Mouse (Mus musculus) monocyte, adult 5-6 weeks (primary cell): ENCODE measurements at regions not wholly inside any gene's neighbourhood (a gene's known extent, or its start where the extent isn't known, plus 50 kb on each side); places are given as distances from the start of the nearest gene placed in this dataset.
"Not testable (repeated sequence)": the region's sequence is repeated elsewhere in the genome, so short reads cannot be mapped to it uniquely, and the experiment has no call there.

Experiments
- ATAC-seq: fragments of 153-309, 156-312 bp; replicated peaks from 2 replicates; pipeline ENCODE4 v1.8.0; 2017; ENCODE audit warnings: mild to moderate bottlenecking; ENCODE audit not compliant: low TSS enrichment, insufficient number of reproducible peaks, severe bottlenecking, poor library complexity, low FRiP score

DNA sequence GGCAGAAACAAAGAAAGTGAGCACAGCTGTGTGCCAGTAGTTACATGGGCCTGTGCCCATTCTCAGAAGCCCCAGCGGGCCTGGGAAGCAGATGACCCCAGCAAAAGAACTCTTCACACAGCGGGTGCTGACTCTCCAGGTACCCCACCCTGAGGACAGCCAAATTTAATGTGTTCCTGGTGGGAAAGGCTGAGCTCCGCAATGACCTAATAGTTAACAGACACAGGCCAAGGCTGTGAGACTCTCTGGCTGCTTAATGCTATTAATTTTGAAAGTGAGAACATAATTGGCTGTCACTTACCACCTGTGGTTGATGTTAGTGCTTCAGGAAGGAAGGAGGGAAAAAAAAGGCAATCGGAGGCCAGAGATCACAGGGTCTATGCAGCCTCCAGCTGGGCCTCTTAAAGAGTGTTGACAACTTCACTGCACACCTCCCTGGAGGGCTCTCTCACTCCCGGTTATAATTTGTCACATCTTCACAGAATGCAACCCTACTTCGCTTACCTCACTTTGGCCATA is 691.5 kb downstream of the Rapgef2 start:
- no peak for ATAC-seq

DNA sequence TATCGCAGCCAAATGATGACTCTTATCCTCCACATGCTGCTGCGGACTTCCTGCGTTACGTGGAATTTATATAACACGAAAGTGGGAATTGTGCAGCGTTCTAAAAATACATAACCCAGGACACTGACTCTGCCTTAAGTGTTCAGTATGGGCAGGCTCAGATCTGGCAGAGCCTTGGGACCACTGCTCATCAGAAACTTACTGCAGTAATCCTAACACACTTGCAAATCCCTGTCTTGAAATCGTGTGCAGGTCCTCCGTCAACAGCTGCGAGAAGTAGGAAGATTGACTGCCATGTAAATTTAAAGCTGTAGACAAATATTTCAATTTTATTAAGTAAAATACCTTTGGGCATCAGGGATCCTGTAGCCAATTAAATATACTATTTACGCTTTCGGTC is 692.0 kb downstream of the Rapgef2 start:
- ATAC-seq = no peak

DNA sequence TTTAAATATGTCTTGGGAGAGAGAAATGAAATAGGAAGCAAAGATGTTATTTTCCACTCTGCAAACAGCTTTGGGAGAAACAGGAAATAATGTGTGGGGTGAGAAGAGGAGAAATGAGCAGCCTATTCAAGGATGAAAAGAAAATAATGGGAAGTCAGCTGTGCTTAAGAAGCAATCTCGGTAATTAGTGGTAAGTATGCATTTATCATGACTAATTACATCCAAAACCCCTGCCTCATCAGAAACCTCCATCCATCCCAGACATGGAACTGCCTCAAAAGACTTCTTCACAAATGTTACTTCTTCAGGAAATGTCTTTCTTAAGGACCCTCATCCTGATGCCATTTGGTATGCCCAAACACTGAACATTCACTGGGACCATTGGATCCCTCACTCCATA is 699.7 kb downstream of the Rapgef2 start:
- no peak for ATAC-seq

- ATAC-seq = no peak
These were observed 704.4 kb downstream of the Rapgef2 start for GRCm38 (mm10) chr3:78581868-78582267.

GRCm38 (mm10) chr3:78581100-78581499 is 705.2 kb downstream of the Rapgef2 start:
- no peak for ATAC-seq

DNA sequence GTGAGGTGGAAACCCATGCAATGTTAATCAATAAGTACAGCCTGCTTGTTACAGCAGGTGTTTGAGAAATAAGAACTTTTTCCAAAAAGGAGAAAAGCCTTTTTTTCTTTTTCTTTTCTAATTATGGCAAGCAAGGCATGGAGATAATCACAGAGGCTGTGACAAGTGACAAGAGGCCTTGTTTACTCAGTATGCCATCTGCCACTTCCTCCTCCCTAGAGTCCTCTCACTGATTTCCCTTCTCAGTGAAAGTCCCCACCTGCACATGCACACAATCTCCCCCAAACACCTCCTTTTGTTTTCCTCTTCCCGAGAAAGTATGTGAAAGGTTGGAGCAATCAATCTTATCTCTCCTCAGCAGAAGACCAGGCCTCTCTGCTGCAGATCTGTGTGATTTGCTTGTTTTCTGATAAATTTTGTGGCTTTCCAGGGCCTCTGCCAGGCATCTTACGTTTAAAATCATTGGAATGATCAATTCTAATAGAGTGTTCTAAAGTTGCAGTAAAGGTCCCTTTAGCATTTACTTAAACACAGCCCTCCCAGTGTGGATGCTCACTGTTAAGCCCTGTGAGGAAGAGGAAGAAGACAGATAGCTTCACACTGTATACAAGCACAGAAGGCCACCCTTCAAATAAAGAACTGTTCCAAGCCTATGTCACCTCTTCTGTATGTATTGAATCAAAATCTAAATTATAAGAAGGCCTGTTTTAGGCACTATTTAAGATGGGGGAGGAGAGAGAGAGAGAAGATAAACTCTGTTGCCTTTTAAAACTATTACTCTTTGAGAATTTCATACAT is 710.5 kb downstream of the Rapgef2 start:
- ATAC-seq = no peak

DNA sequence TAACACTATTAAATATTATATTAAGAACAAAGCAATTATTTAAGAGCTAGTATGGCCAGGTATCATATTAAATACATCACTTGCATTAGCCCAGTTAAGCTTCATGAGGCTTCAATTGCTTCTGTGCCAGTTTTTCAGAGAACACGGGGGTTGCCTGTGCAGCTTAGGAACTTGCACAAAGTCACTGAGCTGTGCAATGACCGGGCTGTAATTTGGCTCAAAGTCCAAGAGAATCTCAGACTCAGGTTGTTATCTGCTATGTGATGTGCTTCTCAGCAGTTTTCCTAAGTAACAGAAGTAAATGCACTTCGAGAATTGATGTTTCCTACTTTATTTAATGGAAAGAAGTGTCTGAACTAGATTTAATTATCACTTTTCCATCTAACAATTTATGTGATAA is 711.5 kb downstream of the Rapgef2 start:
- no peak for ATAC-seq

GRCm38 (mm10) chr3:78573299-78573698 is 713.0 kb downstream of the Rapgef2 start:
- ATAC-seq = no peak

GRCm38 (mm10) chr3:78564926-78565325 is 721.4 kb downstream of the Rapgef2 start:
- ATAC-seq = not testable (repeated sequence)
